Mouse (Mus musculus) thymus, postnatal 25 days (tissue): ENCODE data around the gene Hmgb1.
A peak's percentile ranks its signal among the peaks of the same experiment; 100 is the strongest.
"Not testable (repeated sequence)": the region's sequence is repeated elsewhere in the genome, so short reads cannot be mapped to it uniquely, and the experiment has no call there.

Source experiments
- DNase-seq: peaks from one replicate; pipeline ENCODE4 v3.0.0; 2022

The Hmgb1 gene

GRCm38 (mm10) chr5:149143766-149144375 lies 40.4 kb downstream of the Hmgb1 start:
- DNase-seq, result no peak

GRCm38 (mm10) chr5:149141155-149141554 lies 43.1 kb downstream of the Hmgb1 start:
- DNase-seq, result not testable (repeated sequence)

- DNase-seq, result no peak
Measured at GRCm38 (mm10) chr5:149140336-149140735, 44.0 kb downstream of the Hmgb1 start.

GRCm38 (mm10) chr5:149138087-149138486 lies 46.2 kb downstream of the Hmgb1 start:
- DNase-seq, result not testable (repeated sequence)

GRCm38 (mm10) chr5:149137447-149137846 lies 46.8 kb downstream of the Hmgb1 start:
- no peak for DNase-seq

GRCm38 (mm10) chr5:149136933-149137365 lies 47.3 kb downstream of the Hmgb1 start:
- DNase-seq, result peak; percentile 70

GRCm38 (mm10) chr5:149135455-149136354 lies 48.6 kb downstream of the Hmgb1 start:
- peak; percentile 42 for DNase-seq

- DNase-seq, result peak; percentile 76
Measured at GRCm38 (mm10) chr5:149134751-149135454, 49.4 kb downstream of the Hmgb1 start.

- DNase-seq, result no peak
Measured at GRCm38 (mm10) chr5:149128473-149128872, 55.8 kb downstream of the Hmgb1 start.

GRCm38 (mm10) chr5:149123795-149124194 lies 60.5 kb downstream of the Hmgb1 start:
- DNase-seq, result peak; percentile 45

- DNase-seq, result no peak
Measured at GRCm38 (mm10) chr5:149119341-149119881, 64.9 kb downstream of the Hmgb1 start.

GRCm38 (mm10) chr5:149117815-149118547 lies 66.3 kb downstream of the Hmgb1 start:
- no peak for DNase-seq

GRCm38 (mm10) chr5:149114587-149114986 lies 69.7 kb downstream of the Hmgb1 start:
- no peak for DNase-seq

- DNase-seq, result no peak
Measured at GRCm38 (mm10) chr5:149114034-149114433, 70.3 kb downstream of the Hmgb1 start.

GRCm38 (mm10) chr5:149113439-149113838 lies 70.8 kb downstream of the Hmgb1 start:
- no peak for DNase-seq

- DNase-seq, result no peak
Measured at GRCm38 (mm10) chr5:149112559-149112958, 71.7 kb downstream of the Hmgb1 start.

- no peak for DNase-seq
Measured at GRCm38 (mm10) chr5:149109220-149109619, 75.1 kb downstream of the Hmgb1 start.

GRCm38 (mm10) chr5:149108178-149108577 lies 76.1 kb downstream of the Hmgb1 start:
- DNase-seq, result no peak

GRCm38 (mm10) chr5:149107566-149107965 lies 76.7 kb downstream of the Hmgb1 start:
- DNase-seq, result no peak

- DNase-seq, result no peak
Measured at GRCm38 (mm10) chr5:149104096-149104725, 80.1 kb downstream of the Hmgb1 start.

- DNase-seq, result no peak
Measured at GRCm38 (mm10) chr5:149101869-149102268, 82.4 kb downstream of the Hmgb1 start.

GRCm38 (mm10) chr5:149100091-149100490 lies 84.2 kb downstream of the Hmgb1 start:
- no peak for DNase-seq
